Mouse (Mus musculus): Measurements from ENCODE around the gene Zfp990.
A peak's percentile ranks its signal among the peaks of the same experiment; 100 is the strongest.
"Not testable (repeated sequence)": the region's sequence is repeated elsewhere in the genome, so short reads cannot be mapped to it uniquely, and the experiment has no call there.

Gene Zfp990

GRCm38 (mm10) chr4:145510459-145510858 lies at the start of gene Zfp990:
Zfp990 (plus strand) TSS chr4:145510759.
- DNase-seq (ENCODE audit: low spot score): not testable (repeated sequence)

- DNase-seq (ENCODE audit: low spot score): not testable (repeated sequence)
Observed at GRCm38 (mm10) chr4:145463553-145464253, 46.9 kb upstream of the Zfp990 start.

- no peak for DNase-seq (ENCODE audit: low spot score)
Observed at GRCm38 (mm10) chr4:145478128-145478527, 32.4 kb upstream of the Zfp990 start.

GRCm38 (mm10) chr4:145480699-145481098 lies 29.9 kb upstream of the Zfp990 start:
- not testable (repeated sequence) for DNase-seq (ENCODE audit: low spot score)

- no peak for DNase-seq (ENCODE audit: low spot score)
Observed at GRCm38 (mm10) chr4:145489396-145489795, 21.2 kb upstream of the Zfp990 start.

- no peak for DNase-seq (ENCODE audit: low spot score)
Observed at GRCm38 (mm10) chr4:145492132-145492531, 18.4 kb upstream of the Zfp990 start.

- not testable (repeated sequence) for DNase-seq (ENCODE audit: low spot score)
Observed at GRCm38 (mm10) chr4:145493316-145493715, 17.2 kb upstream of the Zfp990 start.

GRCm38 (mm10) chr4:145514637-145515036 lies 4.1 kb downstream of the Zfp990 start:
- not testable (repeated sequence) for DNase-seq (ENCODE audit: low spot score)

GRCm38 (mm10) chr4:145515776-145516565 lies 5.4 kb downstream of the Zfp990 start:
- DNase-seq (ENCODE audit: low spot score): not testable (repeated sequence)

- not testable (repeated sequence) for DNase-seq (ENCODE audit: low spot score)
Observed at GRCm38 (mm10) chr4:145517391-145517790, 6.8 kb downstream of the Zfp990 start.

GRCm38 (mm10) chr4:145543861-145544260 lies 33.3 kb downstream of the Zfp990 start:
- DNase-seq (ENCODE audit: low spot score): not testable (repeated sequence)

- not testable (repeated sequence) for DNase-seq (ENCODE audit: low spot score)
Observed at GRCm38 (mm10) chr4:145545106-145545505, 34.5 kb downstream of the Zfp990 start.

- DNase-seq (ENCODE audit: low spot score): not testable (repeated sequence)
Observed at GRCm38 (mm10) chr4:145545734-145546349, 35.3 kb downstream of the Zfp990 start.

GRCm38 (mm10) chr4:145546477-145546876 lies 35.9 kb downstream of the Zfp990 start:
- DNase-seq (ENCODE audit: low spot score): not testable (repeated sequence)

GRCm38 (mm10) chr4:145556680-145557079 lies 46.1 kb downstream of the Zfp990 start:
- no peak for DNase-seq (ENCODE audit: low spot score)

- DNase-seq (ENCODE audit: low spot score): no peak
Observed at GRCm38 (mm10) chr4:145559505-145560099, 49.0 kb downstream of the Zfp990 start.

GRCm38 (mm10) chr4:145564111-145564821 lies 53.7 kb downstream of the Zfp990 start:
- DNase-seq (ENCODE audit: low spot score): no peak

- DNase-seq (ENCODE audit: low spot score): not testable (repeated sequence)
Observed at GRCm38 (mm10) chr4:145570461-145570860, 59.9 kb downstream of the Zfp990 start.

GRCm38 (mm10) chr4:145576623-145577022 lies 66.1 kb downstream of the Zfp990 start:
- DNase-seq (ENCODE audit: low spot score): not testable (repeated sequence)

- DNase-seq (ENCODE audit: low spot score): not testable (repeated sequence)
Observed at GRCm38 (mm10) chr4:145580333-145580732, 69.8 kb downstream of the Zfp990 start.

- peak; percentile 54 for DNase-seq (ENCODE audit: low spot score)
Observed at GRCm38 (mm10) chr4:145585078-145585477, 74.5 kb downstream of the Zfp990 start, which contains the start of gene Gm13212. Gm13212 (plus strand) TSS chr4:145585166.

Measured in c-Kit-positive CD71-positive TER-119-positive erythroid progenitor cells, embryonic 14.5 days (primary cell).